Mouse (Mus musculus): ENCODE measurements around the gene Cenpp.

The Cenpp gene

GRCm38 (mm10) chr13:49461458-49462132, 191.0 kb downstream of the Cenpp start:
- DNase-seq (ENCODE audit: low read depth, low spot score), result no peak

GRCm38 (mm10) chr13:49460692-49461414, 191.7 kb downstream of the Cenpp start:
- no peak for DNase-seq (ENCODE audit: low read depth, low spot score)

- DNase-seq (ENCODE audit: low read depth, low spot score), result no peak
Measured at GRCm38 (mm10) chr13:49460276-49460675, 192.3 kb downstream of the Cenpp start.

GRCm38 (mm10) chr13:49449318-49449749, 203.3 kb downstream of the Cenpp start:
- peak; percentile 68 for DNase-seq (ENCODE audit: low read depth, low spot score)

- no peak for DNase-seq (ENCODE audit: low read depth, low spot score)
Measured at GRCm38 (mm10) chr13:49444451-49444850, 208.1 kb downstream of the Cenpp start.

- no peak for DNase-seq (ENCODE audit: low read depth, low spot score)
Measured at GRCm38 (mm10) chr13:49436170-49436569, 216.4 kb downstream of the Cenpp start.

- peak; percentile 21 for DNase-seq (ENCODE audit: low read depth, low spot score)
Measured at GRCm38 (mm10) chr13:49435745-49436144, 216.8 kb downstream of the Cenpp start.

GRCm38 (mm10) chr13:49433268-49434029, 219.1 kb downstream of the Cenpp start:
- DNase-seq (ENCODE audit: low read depth, low spot score), result no peak

GRCm38 (mm10) chr13:49430529-49430928, 222.1 kb downstream of the Cenpp start:
- no peak for DNase-seq (ENCODE audit: low read depth, low spot score)

- DNase-seq (ENCODE audit: low read depth, low spot score), result peak; percentile 38
Measured at GRCm38 (mm10) chr13:49428042-49428675, 224.4 kb downstream of the Cenpp start.

GRCm38 (mm10) chr13:49426736-49427135, 225.8 kb downstream of the Cenpp start:
- DNase-seq (ENCODE audit: low read depth, low spot score), result no peak

- no peak for DNase-seq (ENCODE audit: low read depth, low spot score)
Measured at GRCm38 (mm10) chr13:49421959-49422358, 230.6 kb downstream of the Cenpp start.

GRCm38 (mm10) chr13:49421606-49421917, 231.0 kb downstream of the Cenpp start:
- no peak for DNase-seq (ENCODE audit: low read depth, low spot score)

GRCm38 (mm10) chr13:49420754-49421605, 231.6 kb downstream of the Cenpp start, which contains the start of gene Ippk:
TSS of gene Ippk (plus strand) at chr13:49421249.
- DNase-seq (ENCODE audit: low read depth, low spot score), result peak; percentile 97
